Mouse (Mus musculus) neutrophil, adult 5-6 weeks (primary cell): ENCODE data around the gene Olfr463. TPM values are rescaled to one million over a fixed set of nuclear protein-coding genes. Genes with fewer than 3 reads are reported as not detected.

ENCODE experiments used
- ATAC-seq: fragments of 151-379, 151-347 bp; 2 replicates; pipeline ENCODE4 v1.8.0; 2017; ENCODE audit warnings: mild to moderate bottlenecking, moderate TSS enrichment; ENCODE audit not compliant: insufficient number of reproducible peaks, poor library complexity, low FRiP score, severe bottlenecking; ENCODE audit errors: extremely low read depth
- total RNA-seq: library from RNA; stranded (forward); fragments of 200-1000 nt; gene quantifications from 2 replicates; pipeline ENCODE4 v1.2.3, GENCODE M21; 2017

The Olfr463 gene
- total RNA-seq, 1 experiment from 2014 or later, result not detected

GRCm38 (mm10) chr11:87853597-87853954, 43.6 kb downstream of the Olfr463 start:
- no peak for ATAC-seq

GRCm38 (mm10) chr11:87852690-87853596, 44.2 kb downstream of the Olfr463 start, which contains the start of gene Mks1:
Gene Mks1 (plus strand): TSS chr11:87853215.
- ATAC-seq, result peak; percentile 84

- ATAC-seq, result no peak
These were observed 49.3 kb downstream of the Olfr463 start for GRCm38 (mm10) chr11:87847884-87848283.

- ATAC-seq, result no peak
These were observed 50.1 kb downstream of the Olfr463 start for GRCm38 (mm10) chr11:87846968-87847600.

Other genes starting within 250 kb of the Olfr463 start
- gene Rnf43, start 234.7 kb downstream of the Olfr463 start, total RNA-seq, result 1.5 and 1.6 TPM in 2 replicates
- gene Supt4a, start 159.8 kb downstream of the Olfr463 start, total RNA-seq, result 181 and 183 TPM in 2 replicates
- gene Tspoap1, start 136.8 kb downstream of the Olfr463 start, total RNA-seq, result 21.4 and 22.2 TPM in 2 replicates
- 0.98 TPM in 1 of 2 replicates, not detected in the other for gene Mpo, start 103.8 kb downstream of the Olfr463 start, total RNA-seq
- not detected in 2 replicates for gene Lpo, start 69.1 kb downstream of the Olfr463 start, total RNA-seq
- 7.4 and 8.8 TPM in 2 replicates for gene Mks1, start 44.2 kb downstream of the Olfr463 start, total RNA-seq
- not detected in 2 replicates for gene Epx, start 21.9 kb downstream of the Olfr463 start, total RNA-seq
- gene Olfr462, start 5.1 kb downstream of the Olfr463 start, total RNA-seq, result not detected in 2 replicates
- gene Olfr464, start 23.6 kb upstream of the Olfr463 start, total RNA-seq, result not detected in 2 replicates
- gene Dynll2, start 90.1 kb upstream of the Olfr463 start, total RNA-seq, result 5.7 and 6.1 TPM in 2 replicates
- 353 and 395 TPM in 2 replicates for gene Srsf1, start 150.0 kb upstream of the Olfr463 start, total RNA-seq
- gene Vezf1, start 170.9 kb upstream of the Olfr463 start, total RNA-seq, result 45.5 and 47.7 TPM in 2 replicates
- 6.3 and 7.1 TPM in 2 replicates for gene Cuedc1, start 200.7 kb upstream of the Olfr463 start, total RNA-seq